Mouse (Mus musculus): ENCODE data around the gene Rnasel. TPM values are rescaled to one million over a fixed set of nuclear protein-coding genes. Genes with fewer than 3 reads are reported as not detected.

The Rnasel gene
- polyA plus RNA-seq, 1 experiment, result 3.6 TPM

- no peak overlapping the region for H3K27ac ChIP-seq (replicated peaks; ENCODE audit: low read depth, low read length)
- peaks cover 9% of the 10 kb centered on the region; the same call in 1 of the 2 replicates for H3K4me1 ChIP-seq (ENCODE audit: control insufficient read depth, insufficient read depth, insufficient read length, low read length)
- no peak overlapping the region for H3K4me3 ChIP-seq (ENCODE audit: insufficient read depth, low read depth, low read length)
Observed at GRCm38 (mm10) chr1:153721565-153722310, 27.5 kb upstream of the Rnasel start.

- no peak overlapping the region for H3K4me3 ChIP-seq (ENCODE audit: insufficient read depth, low read depth, low read length)
- H3K27ac ChIP-seq (replicated peaks; ENCODE audit: low read depth, low read length), result no peak overlapping the region
- peaks cover 9% of the 10 kb centered on the region; the same call in 1 of the 2 replicates for H3K4me1 ChIP-seq (ENCODE audit: control insufficient read depth, insufficient read depth, insufficient read length, low read length)
Observed at GRCm38 (mm10) chr1:153723426-153723825, 25.8 kb upstream of the Rnasel start.

GRCm38 (mm10) chr1:153726636-153727035 is 22.6 kb upstream of the Rnasel start:
- H3K27ac ChIP-seq (replicated peaks; ENCODE audit: low read depth, low read length), result no peak overlapping the region
- no peak overlapping the region for H3K4me3 ChIP-seq (ENCODE audit: insufficient read depth, low read depth, low read length)
- peaks cover 5% of the 10 kb centered on the region; the same call in 1 of the 2 replicates for H3K4me1 ChIP-seq (ENCODE audit: control insufficient read depth, insufficient read depth, insufficient read length, low read length)

- no peak overlapping the region for H3K4me3 ChIP-seq (ENCODE audit: insufficient read depth, low read depth, low read length)
- no peaks in the 10 kb centered on the region for H3K4me1 ChIP-seq (ENCODE audit: control insufficient read depth, insufficient read depth, insufficient read length, low read length)
- H3K27ac ChIP-seq (replicated peaks; ENCODE audit: low read depth, low read length), result no peak overlapping the region
Observed at GRCm38 (mm10) chr1:153729806-153730205, 19.4 kb upstream of the Rnasel start.

GRCm38 (mm10) chr1:153730671-153731070 is 18.6 kb upstream of the Rnasel start:
- Histone ChIP-seq H3K4me3 (ENCODE audit: insufficient read depth, low read depth, low read length) (no peak overlapping the region), H3K4me1 (ENCODE audit: control insufficient read depth, insufficient read depth, insufficient read length, low read length) (no peaks in the 10 kb centered on the region), H3K27ac (replicated peaks; ENCODE audit: low read depth, low read length) (no peak overlapping the region)

- Histone ChIP-seq H3K27ac (replicated peaks; ENCODE audit: low read depth, low read length) (no peak overlapping the region), H3K4me1 (ENCODE audit: control insufficient read depth, insufficient read depth, insufficient read length, low read length) (no peaks in the 10 kb centered on the region), H3K4me3 (ENCODE audit: insufficient read depth, low read depth, low read length) (no peak overlapping the region)
Observed at GRCm38 (mm10) chr1:153733181-153733580, 16.0 kb upstream of the Rnasel start.

GRCm38 (mm10) chr1:153734866-153735265 is 14.4 kb upstream of the Rnasel start:
- H3K4me1 ChIP-seq (ENCODE audit: control insufficient read depth, insufficient read depth, insufficient read length, low read length), result no peaks in the 10 kb centered on the region
- H3K4me3 ChIP-seq (ENCODE audit: insufficient read depth, low read depth, low read length), result no peak overlapping the region

GRCm38 (mm10) chr1:153736096-153736495 is 13.1 kb upstream of the Rnasel start:
- Histone ChIP-seq H3K4me1 (ENCODE audit: control insufficient read depth, insufficient read depth, insufficient read length, low read length) (no peaks in the 10 kb centered on the region), H3K27ac (replicated peaks; ENCODE audit: low read depth, low read length) (no peak overlapping the region), H3K4me3 (ENCODE audit: insufficient read depth, low read depth, low read length) (no peak overlapping the region)

More at GRCm38 (mm10) chr1:153734866-153735265, 14.4 kb upstream of the Rnasel start:
- H3K27ac ChIP-seq (replicated peaks; ENCODE audit: low read depth, low read length), result no peak overlapping the region

GRCm38 (mm10) chr1:153737101-153738085 is 11.8 kb upstream of the Rnasel start:
- Histone ChIP-seq H3K4me3 (ENCODE audit: insufficient read depth, low read depth, low read length) (no peak overlapping the region), H3K4me1 (ENCODE audit: control insufficient read depth, insufficient read depth, insufficient read length, low read length) (no peaks in the 10 kb centered on the region), H3K27ac (replicated peaks; ENCODE audit: low read depth, low read length) (no peak overlapping the region)

GRCm38 (mm10) chr1:153739437-153740015 is 9.7 kb upstream of the Rnasel start:
- no peak overlapping the region for H3K27ac ChIP-seq (replicated peaks; ENCODE audit: low read depth, low read length)
- H3K4me3 ChIP-seq (ENCODE audit: insufficient read depth, low read depth, low read length), result 0 out of 2 replicates have a peak overlapping the region, but pooled peaks have one; percentile 39
- H3K4me1 ChIP-seq (ENCODE audit: control insufficient read depth, insufficient read depth, insufficient read length, low read length), result no peaks in the 10 kb centered on the region

GRCm38 (mm10) chr1:153740145-153740544 is 9.1 kb upstream of the Rnasel start, which contains the start of gene Rgs16:
Gene Rgs16 (plus strand): TSS chr1:153740349.
- no peak within 1 kb of the TSS for H3K27ac ChIP-seq (replicated peaks; ENCODE audit: low read depth, low read length)
- H3K4me1 ChIP-seq (ENCODE audit: control insufficient read depth, insufficient read depth, insufficient read length, low read length), result no peaks in the 10 kb centered on the region
- H3K4me3 ChIP-seq (ENCODE audit: insufficient read depth, low read depth, low read length), result peak within 1 kb of the TSS; percentile 63

- H3K27ac ChIP-seq (replicated peaks; ENCODE audit: low read depth, low read length), result no peak overlapping the region
- peak overlapping the region; percentile 63 for H3K4me3 ChIP-seq (ENCODE audit: insufficient read depth, low read depth, low read length)
- no peaks in the 10 kb centered on the region for H3K4me1 ChIP-seq (ENCODE audit: control insufficient read depth, insufficient read depth, insufficient read length, low read length)
Observed at GRCm38 (mm10) chr1:153740775-153741400, 8.3 kb upstream of the Rnasel start.

GRCm38 (mm10) chr1:153741551-153742316 is 7.5 kb upstream of the Rnasel start:
- H3K27ac ChIP-seq (replicated peaks; ENCODE audit: low read depth, low read length), result no peak overlapping the region

More at GRCm38 (mm10) chr1:153741551-153742316, 7.5 kb upstream of the Rnasel start:
- Histone ChIP-seq H3K4me1 (ENCODE audit: control insufficient read depth, insufficient read depth, insufficient read length, low read length) (no peaks in the 10 kb centered on the region), H3K4me3 (ENCODE audit: insufficient read depth, low read depth, low read length) (peak overlapping the region; percentile 21)
